Mouse (Mus musculus) myocyte (in vitro differentiated cells): Measurements from ENCODE around the gene Gm20388. TPM values are rescaled to one million over a fixed set of nuclear protein-coding genes. Genes with fewer than 3 reads are reported as not detected.

Experiments
- H3K27me3 ChIP-seq: one replicate; pipeline ENCODE4 v1.6.1; 2011; ENCODE audit not compliant: control insufficient read depth, insufficient read depth, insufficient read length
- H3K36me3 ChIP-seq: one replicate; pipeline ENCODE4 v1.6.1; 2011; ENCODE audit not compliant: control insufficient read depth, insufficient read depth
- H3K4me2 ChIP-seq: one replicate; pipeline ENCODE4 v1.6.1; 2011; ENCODE audit warnings: low read depth, control low read depth
- H3K4me3 ChIP-seq: one replicate; pipeline ENCODE4 v1.5.1; 2011; ENCODE audit warnings: mild to moderate bottlenecking, control low read depth, moderate library complexity
- H3K79me2 ChIP-seq: one replicate; pipeline ENCODE4 v1.6.1; 2011; ENCODE audit not compliant: control insufficient read depth, insufficient read depth
- H3ac ChIP-seq: one replicate; pipeline ENCODE4 v1.6.1; 2011; ENCODE audit not compliant: control insufficient read depth, insufficient read length
- CEBPB ChIP-seq: IDR thresholded peaks from 2 replicates; pipeline ENCODE4 v1.6.1; 2011; ENCODE audit warnings: mild to moderate bottlenecking, moderate library complexity; ENCODE audit not compliant: poor library complexity, insufficient read depth, severe bottlenecking
- E2F4 ChIP-seq: IDR thresholded peaks from one replicate; pipeline ENCODE4 v1.6.1; 2011; ENCODE audit warnings: mild to moderate bottlenecking, control low read depth, moderate library complexity; ENCODE audit not compliant: insufficient read depth
- MAX ChIP-seq: IDR thresholded peaks from one replicate; pipeline ENCODE4 v1.6.1; 2011; ENCODE audit warnings: low read depth, mild to moderate bottlenecking, control low read depth
- MYOD1 ChIP-seq, 3 experiments: IDR thresholded peaks; one replicate each; pipeline ENCODE4 v1.6.1; 2011; ENCODE audit warnings: control low read depth in 2 of 3, low read depth in 2 of 3, mild to moderate bottlenecking in 2 of 3, moderate library complexity in 1 of 3; ENCODE audit not compliant: insufficient read length in 2 of 3, control insufficient read depth in 1 of 3
- MYOG ChIP-seq, 3 experiments: IDR thresholded peaks; one replicate each; pipeline ENCODE4 v1.6.1; 2011; ENCODE audit warnings: control low read depth in 2 of 3, low read depth in 2 of 3, mild to moderate bottlenecking in 2 of 3; ENCODE audit not compliant: insufficient read length in 2 of 3, control insufficient read depth in 1 of 3, insufficient read depth in 1 of 3
- POLR2A ChIP-seq: IDR thresholded peaks from one replicate; pipeline ENCODE4 v1.6.1; 2011; ENCODE audit warnings: low read depth, mild to moderate bottlenecking, control low read depth, moderate library complexity; ENCODE audit not compliant: insufficient read length
- POLR2AphosphoS2 ChIP-seq: IDR thresholded peaks from one replicate; pipeline ENCODE4 v1.6.1; 2011; ENCODE audit warnings: low read depth, control low read depth; ENCODE audit not compliant: insufficient read length
- REST ChIP-seq: IDR thresholded peaks from one replicate; pipeline ENCODE4 v1.6.1; 2011; ENCODE audit warnings: mild to moderate bottlenecking, control low read depth, moderate library complexity; ENCODE audit not compliant: insufficient read depth, insufficient read length
- SRF ChIP-seq: IDR thresholded peaks from one replicate; pipeline ENCODE4 v1.6.1; 2011; ENCODE audit warnings: low read depth; ENCODE audit not compliant: control insufficient read depth, insufficient read length
- TCF12 ChIP-seq: IDR thresholded peaks from one replicate; pipeline ENCODE4 v1.6.1; 2011; ENCODE audit warnings: mild to moderate bottlenecking, control low read depth; ENCODE audit not compliant: poor library complexity, insufficient read depth, severe bottlenecking
- TCF3 ChIP-seq: IDR thresholded peaks from one replicate; pipeline ENCODE4 v1.6.1; 2011; ENCODE audit warnings: low read depth, control low read depth; ENCODE audit not compliant: insufficient read length
- USF1 ChIP-seq: IDR thresholded peaks from one replicate; pipeline ENCODE4 v1.6.1; 2011; ENCODE audit warnings: low read depth, mild to moderate bottlenecking, control low read depth, moderate library complexity
- polyA plus RNA-seq: library from polyadenylated mRNA; unstranded; fragments of >200 nt; fragmentation: generic; extraction: Trizol; gene quantifications from one replicate; pipeline ENCODE4 v1.2.1, GENCODE M21; 2012; ENCODE audit warnings: missing spikeins

The Gm20388 gene
- polyA plus RNA-seq, 1 experiment = 15.3 TPM

- no peak overlapping the region for H3K4me3 ChIP-seq
- no peaks in the 10 kb centered on the region for H3K27me3 ChIP-seq
- no peaks in the 10 kb centered on the region for H3K79me2 ChIP-seq
- no peaks in the 10 kb centered on the region for H3K36me3 ChIP-seq
- TF ChIP-seq MYOD1 (IDR thresholded peaks at IDR 0.05; ENCODE audit: control insufficient read depth in 1 of 3, insufficient read length in 2 of 3, low read depth in 2 of 3) (no peak), E2F4 (no peak), CEBPB (no peak), TCF3 (no peak), MAX (no peak), REST (no peak), SRF (no peak), POLR2AphosphoS2 (no peak), TCF12 (no peak), POLR2A (no peak), MYOG (IDR thresholded peaks at IDR 0.05; ENCODE audit: control insufficient read depth in 1 of 3, insufficient read depth in 1 of 3, insufficient read length in 2 of 3, low read depth in 2 of 3) (no peak), USF1 (no peak)
- H3ac ChIP-seq = no peak overlapping the region
- H3K4me2 ChIP-seq = no peak overlapping the region
Measured at GRCm38 (mm10) chr8:119984085-119984484, 73.4 kb downstream of the Gm20388 start.

DNA sequence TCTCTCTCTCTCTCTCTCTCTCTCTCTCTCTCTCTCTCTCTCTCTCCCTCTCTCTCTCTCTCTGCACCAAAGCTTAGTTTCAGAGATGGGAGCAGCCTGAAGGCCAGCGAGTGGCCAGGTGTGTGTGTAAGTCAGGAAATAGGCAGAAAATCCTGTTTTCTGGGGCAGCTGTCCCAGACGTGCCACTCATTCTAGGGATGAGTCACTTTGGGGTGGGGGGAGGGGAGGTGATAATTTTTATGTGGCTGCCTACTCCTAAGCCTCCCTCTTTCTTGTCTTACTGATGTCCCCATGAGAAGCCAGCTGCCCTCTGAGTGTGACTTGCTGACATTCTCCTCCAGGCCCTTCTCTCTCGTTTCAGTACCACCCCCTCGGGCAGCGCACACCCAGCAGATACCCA lies 75.5 kb downstream of the Gm20388 start:
- no peaks in the 10 kb centered on the region for H3K36me3 ChIP-seq
- no peaks in the 10 kb centered on the region for H3K27me3 ChIP-seq
- TF ChIP-seq CEBPB (no peak), MYOG (IDR thresholded peaks at IDR 0.05; ENCODE audit: control insufficient read depth in 1 of 3, insufficient read depth in 1 of 3, insufficient read length in 2 of 3, low read depth in 2 of 3) (peak in 1 of 3 experiments; percentile 21), MYOD1 (IDR thresholded peaks at IDR 0.05; ENCODE audit: control insufficient read depth in 1 of 3, insufficient read length in 2 of 3, low read depth in 2 of 3) (peak in 2 of 3 experiments; percentile 31 to 69), TCF12 (no peak)
- no peak overlapping the region for H3ac ChIP-seq
- no peak overlapping the region for H3K4me3 ChIP-seq
- H3K79me2 ChIP-seq = no peaks in the 10 kb centered on the region
- no peak overlapping the region for H3K4me2 ChIP-seq

GRCm38 (mm10) chr8:119988087-119988486 lies 77.4 kb downstream of the Gm20388 start:
- no peaks in the 10 kb centered on the region for H3K79me2 ChIP-seq
- no peak overlapping the region for H3K4me3 ChIP-seq
- H3ac ChIP-seq = no peak overlapping the region
- peak in 1 of 3 experiments; percentile 25 for TF ChIP-seq MYOD1 (IDR thresholded peaks at IDR 0.05; ENCODE audit: control insufficient read depth in 1 of 3, insufficient read length in 2 of 3, low read depth in 2 of 3)
- TF ChIP-seq POLR2AphosphoS2 = no peak
- no peak for TF ChIP-seq USF1
- TF ChIP-seq REST = no peak
- TF ChIP-seq POLR2A = no peak
- no peak for TF ChIP-seq TCF3
- no peak for TF ChIP-seq MAX
- TF ChIP-seq TCF12 = no peak
- no peak for TF ChIP-seq CEBPB
- no peak for TF ChIP-seq SRF
- TF ChIP-seq E2F4 = no peak
- peak in 1 of 3 experiments; percentile 15 for TF ChIP-seq MYOG (IDR thresholded peaks at IDR 0.05; ENCODE audit: control insufficient read depth in 1 of 3, insufficient read depth in 1 of 3, insufficient read length in 2 of 3, low read depth in 2 of 3)
- H3K36me3 ChIP-seq = no peaks in the 10 kb centered on the region
- H3K4me2 ChIP-seq = peak overlapping the region; percentile 60
- peaks cover 18% of the 10 kb centered on the region for H3K27me3 ChIP-seq

GRCm38 (mm10) chr8:119992249-119992648 lies 81.6 kb downstream of the Gm20388 start, which contains the start of gene Crispld2:
Gene Crispld2, plus strand, starts transcription at chr8:119992438.
- Histone ChIP-seq H3K79me2 (no peaks in the 10 kb centered on the region), H3K4me3 (no peak within 1 kb of the TSS), H3K36me3 (no peaks in the 10 kb centered on the region), H3K27me3 (peaks cover 32% of the 10 kb centered on the region), H3K4me2 (no peak within 1 kb of the TSS), H3ac (no peak within 1 kb of the TSS)
- no peak for TF ChIP-seq MYOG (IDR thresholded peaks at IDR 0.05; ENCODE audit: control insufficient read depth in 1 of 3, insufficient read depth in 1 of 3, insufficient read length in 2 of 3, low read depth in 2 of 3)
- no peak for TF ChIP-seq REST
- TF ChIP-seq TCF3 = no peak
- no peak for TF ChIP-seq SRF
- no peak for TF ChIP-seq E2F4
- no peak for TF ChIP-seq MYOD1 (IDR thresholded peaks at IDR 0.05; ENCODE audit: control insufficient read depth in 1 of 3, insufficient read length in 2 of 3, low read depth in 2 of 3)

GRCm38 (mm10) chr8:119994114-119994513 lies 83.5 kb downstream of the Gm20388 start:
- Histone ChIP-seq H3K27me3 (peaks cover 32% of the 10 kb centered on the region), H3ac (no peak overlapping the region), H3K4me2 (no peak overlapping the region), H3K79me2 (no peaks in the 10 kb centered on the region), H3K36me3 (no peaks in the 10 kb centered on the region), H3K4me3 (no peak overlapping the region)
- TF ChIP-seq POLR2AphosphoS2 (no peak), MYOD1 (IDR thresholded peaks at IDR 0.05; ENCODE audit: control insufficient read depth in 1 of 3, insufficient read length in 2 of 3, low read depth in 2 of 3) (no peak), TCF3 (no peak), REST (no peak), TCF12 (no peak), SRF (no peak), E2F4 (no peak), USF1 (no peak), CEBPB (no peak), MAX (no peak)
